Mouse (Mus musculus): ENCODE data around the gene Wwox.

Gene Wwox

DNA sequence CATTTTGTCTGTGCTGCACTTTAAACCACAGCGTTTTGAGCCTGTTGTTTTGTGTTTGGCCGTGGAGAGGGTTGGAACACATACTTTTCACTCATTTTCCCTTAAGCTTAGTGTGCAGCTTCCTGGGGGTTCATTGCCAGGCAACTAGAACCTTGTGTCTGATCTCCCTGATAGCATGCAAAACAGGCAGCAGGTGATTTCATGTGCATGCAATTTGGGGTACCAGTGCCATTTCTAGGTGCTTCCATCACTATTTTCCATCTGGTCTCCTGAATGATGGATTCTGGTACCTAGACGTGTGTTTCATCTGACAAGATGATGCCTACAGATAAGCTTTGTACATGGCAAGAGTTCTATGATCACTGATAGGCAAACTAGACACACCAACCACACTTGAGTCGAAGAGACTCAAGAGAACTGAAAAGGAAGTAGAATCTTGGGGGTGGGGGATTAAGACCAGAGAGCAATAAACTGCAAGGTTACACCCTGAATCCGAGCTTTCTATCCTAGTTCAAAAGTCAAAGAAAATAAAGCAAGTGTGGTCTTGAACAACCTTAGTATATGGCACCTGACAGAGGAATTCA, 951.6 kb downstream of the Wwox start:
- peak; percentile 36 for DNase-seq

DNA sequence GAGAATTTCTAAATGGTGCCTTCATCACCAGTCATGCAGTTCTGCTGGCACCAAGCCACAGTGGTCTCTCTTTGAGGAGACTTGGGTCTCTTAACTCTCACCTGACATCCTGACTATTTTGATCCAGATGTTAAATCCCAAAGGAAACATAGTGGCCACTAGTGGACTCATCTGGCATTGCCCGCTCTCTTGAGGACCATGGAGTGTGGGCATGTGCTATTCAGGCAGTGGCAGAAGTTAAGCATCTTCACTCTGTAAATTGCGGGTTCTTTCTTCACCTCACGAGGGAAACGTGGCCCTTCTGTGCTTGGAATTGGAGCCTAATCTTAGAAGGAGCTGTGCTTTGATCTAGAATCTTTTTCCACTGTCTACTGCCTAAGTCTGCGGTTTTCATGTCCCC, 956.4 kb downstream of the Wwox start:
- DNase-seq, result no peak

DNA sequence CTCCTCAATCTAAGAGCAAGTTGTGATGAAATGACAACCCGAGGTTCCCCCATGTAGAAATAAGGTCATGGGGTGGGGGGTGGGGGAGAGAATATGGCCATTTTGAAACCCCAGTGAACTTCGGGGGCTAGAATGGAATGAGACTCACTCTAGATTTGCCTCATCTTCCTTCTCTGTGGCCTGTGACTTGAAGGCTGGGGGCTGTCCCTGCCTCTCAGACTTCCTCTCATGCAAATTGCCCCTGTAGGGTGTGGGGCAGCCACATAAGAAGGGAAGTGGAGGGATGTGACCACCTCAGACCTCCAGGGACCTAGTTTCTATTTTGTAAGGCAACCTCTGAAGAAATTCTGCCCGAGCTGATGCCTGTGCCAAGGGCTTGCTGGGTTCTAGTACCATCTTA, 958.5 kb downstream of the Wwox start:
- peak; percentile 92 for DNase-seq

DNA sequence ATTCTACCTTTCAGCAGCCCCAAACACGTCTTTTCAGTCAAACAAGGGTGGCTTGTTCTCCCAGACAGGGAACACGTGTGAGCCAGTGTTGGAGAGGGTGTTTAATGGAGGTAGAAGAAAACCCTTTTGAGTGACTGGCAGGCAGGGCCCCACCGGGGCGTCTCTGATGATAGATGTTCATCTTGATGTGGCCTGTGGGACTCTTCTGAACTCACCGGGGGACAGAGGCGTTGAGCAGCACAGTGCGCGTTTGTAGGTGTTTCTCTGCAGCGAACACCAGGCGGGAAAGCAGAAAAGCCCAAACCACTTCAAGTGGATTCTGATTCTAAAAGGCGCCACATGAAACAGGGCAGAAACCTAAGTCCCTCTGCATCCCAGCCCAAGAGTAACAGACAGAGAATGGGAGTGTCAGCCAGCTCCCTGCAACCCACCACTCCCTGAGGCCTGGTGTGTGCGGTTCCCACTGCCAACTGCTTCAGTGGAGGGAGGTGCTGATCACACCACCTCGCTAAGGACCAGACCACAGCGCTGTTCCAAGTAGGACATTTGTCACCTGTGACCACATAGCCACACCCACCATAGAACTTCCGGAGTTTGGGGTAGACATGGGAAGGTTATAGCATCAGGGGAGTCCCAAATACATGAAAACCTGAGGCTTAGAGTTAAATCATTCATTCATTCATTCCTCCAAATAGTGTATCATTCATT, 960.7 kb downstream of the Wwox start:
- DNase-seq, result no peak

All from heart, adult 11 months (tissue).